ENCODE assay signal across 13 mouse cellular contexts in the genomic region with DNA sequence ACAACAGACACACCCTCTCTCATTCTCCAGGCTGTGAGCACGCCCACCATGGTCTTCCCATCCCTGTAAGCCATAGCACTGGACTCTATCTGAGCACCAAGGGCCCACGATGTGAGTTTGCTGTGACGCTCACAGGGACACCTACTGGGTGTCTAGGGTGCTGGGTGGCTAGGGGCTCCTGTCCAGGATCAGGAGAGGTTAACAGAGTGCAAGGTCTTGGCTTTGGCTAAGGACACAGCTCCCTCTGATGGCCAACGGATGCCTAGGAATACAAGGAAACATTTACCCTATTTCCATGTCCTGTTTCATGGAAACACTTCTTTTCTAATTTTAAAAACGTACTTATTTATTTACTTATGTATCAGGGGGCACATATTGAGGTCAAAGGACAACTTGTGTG. TPM values are rescaled to one million over a fixed set of nuclear protein-coding genes. Genes with fewer than 3 reads are reported as not detected.
DNase-seq lines count a peak whose midpoint lies in the region; ATAC-seq and TF ChIP-seq lines count a peak whose summit lies in the region.
"Had no signal": no experiment of that assay in that cellular context is flagged by ENCODE, and none has a peak within 500 bp of the region (broad histone marks: within the 10 kb centered on the region; RNA-seq: fewer than 3 reads in every experiment).

No protein-coding gene starts in this region.

- no peak overlapping the region for H3K4me3 ChIP-seq in intestine, embryonic 16.5 days (ENCODE audit: low read length)
- H3K4me3 ChIP-seq in intestine, embryonic 15.5 days (replicated peaks), result no peak overlapping the region
- no peak overlapping the region for H3K4me3 ChIP-seq in lung, postnatal 0 days (ENCODE audit: low read depth, low read length)
- H3K4me3 ChIP-seq in stomach, postnatal 0 days (ENCODE audit: low read depth, low read length), result no peak overlapping the region
- H3K4me3 ChIP-seq: embryonic facial prominence, embryonic 13.5 days; limb, embryonic 15.5 days; neural tube, embryonic 15.5 days had no signal

- H3K27me3 ChIP-seq in intestine, embryonic 16.5 days (replicated peaks; ENCODE audit: control insufficient read depth, insufficient read depth, low read length), result no peaks in the 10 kb centered on the region
- no peaks in the 10 kb centered on the region for H3K27me3 ChIP-seq in intestine, embryonic 15.5 days (replicated peaks)
- no peaks in the 10 kb centered on the region for H3K27me3 ChIP-seq in lung, postnatal 0 days (replicated peaks; ENCODE audit: insufficient read depth, low read length)
- no peaks in the 10 kb centered on the region for H3K27me3 ChIP-seq in stomach, postnatal 0 days (ENCODE audit: control insufficient read depth, insufficient read depth, low read length)
- H3K27me3 ChIP-seq: embryonic facial prominence, embryonic 13.5 days; limb, embryonic 15.5 days; neural tube, embryonic 15.5 days had no signal

- peak; percentile 54 for TF ChIP-seq CTCF in lung, postnatal 0 days (IDR thresholded peaks at IDR 0.05)
- TF ChIP-seq CTCF in stomach, postnatal 0 days (IDR thresholded peaks at IDR 0.05; ENCODE audit: low read depth), result peak; percentile 59

- H3K27ac ChIP-seq in intestine, embryonic 16.5 days (ENCODE audit: low read length), result no peak overlapping the region
- no peak overlapping the region for H3K27ac ChIP-seq in intestine, embryonic 15.5 days
- no peak overlapping the region for H3K27ac ChIP-seq in lung, postnatal 0 days (ENCODE audit: low read length)
- H3K27ac ChIP-seq in stomach, postnatal 0 days (replicated peaks), result no peak overlapping the region
- H3K27ac ChIP-seq: embryonic facial prominence, embryonic 13.5 days; limb, embryonic 15.5 days; neural tube, embryonic 15.5 days had no signal

- ATAC-seq in intestine, embryonic 16.5 days, result 0 out of 2 replicates have a peak, but pooled peaks have one; percentile 14
- ATAC-seq in intestine, embryonic 15.5 days, result no peak
- no peak for ATAC-seq in lung, postnatal 0 days
- no peak for ATAC-seq in stomach, postnatal 0 days (ENCODE audit: low FRiP score, low TSS enrichment)
- ATAC-seq in activated CD4-positive, CD25-positive, alpha-beta regulatory T cell, adult 4 months, result no peak

- 49% methylated on average over 5 of the region's 5 CpGs for WGBS in intestine, embryonic 16.5 days
- 44% methylated on average over 5 of the region's 5 CpGs for WGBS in intestine, embryonic 15.5 days
- WGBS in lung, postnatal 0 days, result 41% methylated on average over 5 of the region's 5 CpGs
- WGBS in stomach, postnatal 0 days, result 60% methylated on average over 5 of the region's 5 CpGs

- no peak for TF ChIP-seq EP300 in lung, postnatal 0 days (IDR thresholded peaks at IDR 0.05)
- TF ChIP-seq EP300 in stomach, postnatal 0 days (optimal IDR thresholded peaks at IDR 0.05), result no peak

- H3K4me1 ChIP-seq in intestine, embryonic 16.5 days (ENCODE audit: control insufficient read depth, insufficient read depth, low read length), result peaks cover 10% of the 10 kb centered on the region; the same call in 1 of the 2 replicates
- no peaks in the 10 kb centered on the region for H3K4me1 ChIP-seq in intestine, embryonic 15.5 days (replicated peaks)
- no peaks in the 10 kb centered on the region for H3K4me1 ChIP-seq in lung, postnatal 0 days (ENCODE audit: insufficient read depth, low read depth, low read length)
- no peaks in the 10 kb centered on the region for H3K4me1 ChIP-seq in stomach, postnatal 0 days (replicated peaks; ENCODE audit: control insufficient read depth, insufficient read depth)

- peak; percentile 70 for DNase-seq in adrenal gland, postnatal 14 days
- DNase-seq in adrenal gland, adult 18-20 months (ENCODE audit: low spot score in 2 of 2), result no peak
- DNase-seq in lung, postnatal 0 days (ENCODE audit: low spot score), result no peak
- DNase-seq in lung, adult 18-20 months, result no peak
- no peak for DNase-seq in stomach, postnatal 0 days (ENCODE audit: low spot score)
- DNase-seq: cerebellum, adult 9-10 months had no signal

- H3K9me3 ChIP-seq in intestine, embryonic 16.5 days (ENCODE audit: control insufficient read depth, low read length), result no peaks in the 10 kb centered on the region
- no peaks in the 10 kb centered on the region for H3K9me3 ChIP-seq in intestine, embryonic 15.5 days
- H3K9me3 ChIP-seq in lung, postnatal 0 days (ENCODE audit: low read length), result no peaks in the 10 kb centered on the region
- H3K9me3 ChIP-seq in stomach, postnatal 0 days (ENCODE audit: control insufficient read depth, low read length), result no peaks in the 10 kb centered on the region
- H3K9me3 ChIP-seq: embryonic facial prominence, embryonic 13.5 days; limb, embryonic 15.5 days; neural tube, embryonic 15.5 days had no signal

- H3K9ac ChIP-seq in intestine, embryonic 16.5 days (ENCODE audit: low read depth, low read length), result no peak overlapping the region
- H3K9ac ChIP-seq in intestine, embryonic 15.5 days, result no peak overlapping the region
- no peak overlapping the region for H3K9ac ChIP-seq in lung, postnatal 0 days (replicated peaks; ENCODE audit: low read depth)
- no peak overlapping the region for H3K9ac ChIP-seq in stomach, postnatal 0 days (ENCODE audit: low read length)
- H3K9ac ChIP-seq: embryonic facial prominence, embryonic 13.5 days; limb, embryonic 15.5 days; neural tube, embryonic 15.5 days had no signal

- no peaks in the 10 kb centered on the region for H3K36me3 ChIP-seq in intestine, embryonic 16.5 days (ENCODE audit: control insufficient read depth, insufficient read depth, low read length)
- no peaks in the 10 kb centered on the region for H3K36me3 ChIP-seq in intestine, embryonic 15.5 days
- H3K36me3 ChIP-seq in lung, postnatal 0 days (ENCODE audit: insufficient read depth, low read length), result no peaks in the 10 kb centered on the region
- H3K36me3 ChIP-seq in stomach, postnatal 0 days (ENCODE audit: control insufficient read depth, insufficient read depth, low read length), result no peaks in the 10 kb centered on the region
- H3K36me3 ChIP-seq: embryonic facial prominence, embryonic 13.5 days; limb, embryonic 15.5 days; neural tube, embryonic 15.5 days had no signal

- H3K4me2 ChIP-seq in intestine, embryonic 16.5 days (ENCODE audit: low read depth, low read length), result no peak overlapping the region
- H3K4me2 ChIP-seq in intestine, embryonic 15.5 days (replicated peaks), result no peak overlapping the region
- no peak overlapping the region for H3K4me2 ChIP-seq in lung, postnatal 0 days (replicated peaks; ENCODE audit: low read depth, low read length)
- no peak overlapping the region for H3K4me2 ChIP-seq in stomach, postnatal 0 days (replicated peaks; ENCODE audit: low read depth)
- H3K4me2 ChIP-seq: embryonic facial prominence, embryonic 13.5 days; limb, embryonic 15.5 days; neural tube, embryonic 15.5 days had no signal

RNA-seq across cellular contexts. Expression of gene Omp, which starts 5.2 kb away (rescaled TPM):
- total RNA-seq in adrenal gland, postnatal 14 days (2021), result 2.1 and 2.4 TPM in 2 replicates
- total RNA-seq in adrenal gland, adult 18-20 months (2021), result 1 to 10 TPM in 1 of 2 experiments, not detected in 1; 4.4 TPM
- polyA plus RNA-seq in intestine, embryonic 16.5 days (2015; fragmentation: Nextera tagmentation; extraction: Ambion mirVana), result 0.37 TPM in 2 replicates
- 0.23 and 0.49 TPM in 2 replicates for polyA plus RNA-seq in intestine, embryonic 15.5 days (2015; fragmentation: Nextera tagmentation; extraction: Ambion mirVana)
- polyA plus RNA-seq in lung, postnatal 0 days (2015; fragmentation: Nextera tagmentation; extraction: Ambion mirVana), result 0.12 and 0.14 TPM in 2 replicates
- polyA plus RNA-seq in stomach, postnatal 0 days (2015; fragmentation: Nextera tagmentation; extraction: Ambion mirVana), result 0.57 and 0.65 TPM in 2 replicates
- polyA plus RNA-seq in activated CD4-positive, CD25-positive, alpha-beta regulatory T cell, adult 4 months (2017; shearing (Covaris generic)), result not detected

RNA-seq across cellular contexts. Expression of gene Capn5, which starts 27.5 kb away (rescaled TPM):
- total RNA-seq in adrenal gland, postnatal 14 days (2021), result 6.2 and 9.8 TPM in 2 replicates
- 1 to 10 TPM; 4.2 to 4.6 TPM for total RNA-seq in adrenal gland, adult 18-20 months (2021)
- 10.2 and 10.9 TPM in 2 replicates for polyA plus RNA-seq in intestine, embryonic 16.5 days (2015; fragmentation: Nextera tagmentation; extraction: Ambion mirVana)
- polyA plus RNA-seq in intestine, embryonic 15.5 days (2015; fragmentation: Nextera tagmentation; extraction: Ambion mirVana), result 10.2 TPM in 2 replicates
- 5.0 and 5.2 TPM in 2 replicates for polyA plus RNA-seq in lung, postnatal 0 days (2015; fragmentation: Nextera tagmentation; extraction: Ambion mirVana)
- polyA plus RNA-seq in stomach, postnatal 0 days (2015; fragmentation: Nextera tagmentation; extraction: Ambion mirVana), result 13.2 and 16.6 TPM in 2 replicates
- 1 to 10 TPM in 1 of 2 experiments, under 1 TPM in 1; 0.79 to 2.1 TPM for polyA plus RNA-seq in activated CD4-positive, CD25-positive, alpha-beta regulatory T cell, adult 4 months (2017; shearing (Covaris generic))

RNA-seq across cellular contexts. Expression of gene Myo7a, which starts 31.2 kb away (rescaled TPM):
- total RNA-seq in adrenal gland, postnatal 14 days (2021), result 58.6 and 86.2 TPM in 2 replicates
- 100 to 1,000 TPM; 117 to 127 TPM for total RNA-seq in adrenal gland, adult 18-20 months (2021)
- 24.0 and 35.6 TPM in 2 replicates for polyA plus RNA-seq in intestine, embryonic 16.5 days (2015; fragmentation: Nextera tagmentation; extraction: Ambion mirVana)
- 21.5 and 25.7 TPM in 2 replicates for polyA plus RNA-seq in intestine, embryonic 15.5 days (2015; fragmentation: Nextera tagmentation; extraction: Ambion mirVana)
- 7.1 and 8.4 TPM in 2 replicates for polyA plus RNA-seq in lung, postnatal 0 days (2015; fragmentation: Nextera tagmentation; extraction: Ambion mirVana)
- polyA plus RNA-seq in stomach, postnatal 0 days (2015; fragmentation: Nextera tagmentation; extraction: Ambion mirVana), result 2.1 and 2.4 TPM in 2 replicates
- polyA plus RNA-seq in activated CD4-positive, CD25-positive, alpha-beta regulatory T cell, adult 4 months (2017; shearing (Covaris generic)), result 1 to 10 TPM; 1.1 to 1.6 TPM

RNA-seq across cellular contexts. Expression of gene B3gnt6, which starts 48.8 kb away (rescaled TPM):
- 5.6 and 8.5 TPM in 2 replicates for total RNA-seq in adrenal gland, postnatal 14 days (2021)
- 1 to 10 TPM in 1 of 2 experiments, not detected in 1; 2.8 TPM for total RNA-seq in adrenal gland, adult 18-20 months (2021)
- 0.15 TPM in 1 of 2 replicates, not detected in the other for polyA plus RNA-seq in intestine, embryonic 16.5 days (2015; fragmentation: Nextera tagmentation; extraction: Ambion mirVana)
- 0.05 and 0.06 TPM in 2 replicates for polyA plus RNA-seq in intestine, embryonic 15.5 days (2015; fragmentation: Nextera tagmentation; extraction: Ambion mirVana)
- 0.23 and 0.44 TPM in 2 replicates for polyA plus RNA-seq in lung, postnatal 0 days (2015; fragmentation: Nextera tagmentation; extraction: Ambion mirVana)
- 0.23 and 0.25 TPM in 2 replicates for polyA plus RNA-seq in stomach, postnatal 0 days (2015; fragmentation: Nextera tagmentation; extraction: Ambion mirVana)
- not detected for polyA plus RNA-seq in activated CD4-positive, CD25-positive, alpha-beta regulatory T cell, adult 4 months (2017; shearing (Covaris generic))
- total RNA-seq: layer of hippocampus, postnatal 25 days had no signal
- polyA plus RNA-seq: embryonic facial prominence, embryonic 13.5 days; limb, embryonic 15.5 days had no signal
